Mouse (Mus musculus): ENCODE data around the gene Abt1.
"Not testable (repeated sequence)": the region's sequence is repeated elsewhere in the genome, so short reads cannot be mapped to it uniquely, and the experiment has no call there.

Gene Abt1

GRCm38 (mm10) chr13:23412211-23412629 is 11.4 kb downstream of the Abt1 start:
- no peak for DNase-seq

GRCm38 (mm10) chr13:23411311-23412210 is 12.1 kb downstream of the Abt1 start:
- DNase-seq: no peak

GRCm38 (mm10) chr13:23410632-23411031 is 13.0 kb downstream of the Abt1 start:
- DNase-seq: no peak

- DNase-seq: no peak
Measured at GRCm38 (mm10) chr13:23402626-23403025, 21.0 kb downstream of the Abt1 start.

- peak in 1 of 2 experiments; percentile 53 for DNase-seq
Measured at GRCm38 (mm10) chr13:23401683-23402527, 21.8 kb downstream of the Abt1 start.

- DNase-seq: no peak
Measured at GRCm38 (mm10) chr13:23400771-23401682, 22.6 kb downstream of the Abt1 start.

- not testable (repeated sequence) for DNase-seq
Measured at GRCm38 (mm10) chr13:23396913-23397312, 26.8 kb downstream of the Abt1 start.

GRCm38 (mm10) chr13:23396246-23396703 is 27.4 kb downstream of the Abt1 start:
- no peak for DNase-seq

GRCm38 (mm10) chr13:23395301-23396245 is 28.1 kb downstream of the Abt1 start:
- no peak for DNase-seq

GRCm38 (mm10) chr13:23387548-23387947 is 36.1 kb downstream of the Abt1 start:
- DNase-seq: no peak

GRCm38 (mm10) chr13:23383127-23383526 is 40.5 kb downstream of the Abt1 start:
- DNase-seq: no peak

GRCm38 (mm10) chr13:23372433-23372832 is 51.2 kb downstream of the Abt1 start:
- DNase-seq: no peak

- no peak for DNase-seq
Measured at GRCm38 (mm10) chr13:23370075-23370474, 53.6 kb downstream of the Abt1 start.

- DNase-seq: no peak
Measured at GRCm38 (mm10) chr13:23369421-23369765, 54.3 kb downstream of the Abt1 start.

- peak; percentile 95 to 96 for DNase-seq
Measured at GRCm38 (mm10) chr13:23368583-23369420, 54.9 kb downstream of the Abt1 start, which contains the start of gene Zfp322a. TSS of gene Zfp322a (minus strand) at chr13:23369208.

Measured in thymus, adult 18-20 months (tissue).